In the genomic region with DNA sequence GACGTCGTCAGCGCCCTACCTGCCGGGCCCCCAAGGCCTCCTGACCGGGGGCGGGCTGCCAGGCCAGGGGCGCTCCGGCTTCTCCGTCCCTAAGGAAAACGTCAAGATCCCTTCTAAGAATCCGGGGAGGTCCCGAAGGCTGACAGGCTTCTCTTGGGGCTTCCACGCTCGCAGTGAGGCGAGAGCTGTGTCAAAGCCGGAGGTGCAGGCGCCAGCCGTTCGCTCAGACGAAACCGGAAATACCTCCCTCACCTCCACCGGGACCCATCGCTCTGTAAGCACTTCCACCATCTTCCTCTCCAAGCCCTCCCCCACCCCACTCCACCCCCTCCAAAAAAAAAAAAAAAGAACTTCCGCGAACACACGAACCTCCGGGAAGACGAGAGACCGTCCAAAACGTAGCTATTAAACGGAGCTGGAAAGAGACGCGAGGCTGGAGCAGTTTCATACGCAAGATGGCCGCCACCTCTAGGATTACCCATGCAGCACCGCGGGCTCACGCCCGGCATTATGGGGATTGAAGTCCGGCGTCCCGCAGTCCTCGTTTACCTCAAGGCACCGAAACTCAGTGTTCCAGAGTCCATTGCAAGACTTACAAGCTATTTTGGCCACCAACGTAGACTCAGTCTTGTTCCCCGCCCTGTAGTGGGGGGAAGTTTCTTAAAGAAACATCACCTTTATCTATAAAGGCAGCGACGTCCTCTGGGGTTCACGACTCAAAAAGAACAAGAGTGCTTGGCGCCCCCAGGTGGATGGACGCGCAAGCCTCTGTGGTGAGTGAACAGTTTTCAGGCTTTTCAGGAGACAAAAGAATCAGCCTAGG, we compare ENCODE assay signal across 8 mouse cellular contexts. TPM values are rescaled to one million over a fixed set of nuclear protein-coding genes. Genes with fewer than 3 reads are reported as not detected.
DNase-seq lines count a peak whose midpoint lies in the region; ATAC-seq lines count a peak whose summit lies in the region.

No protein-coding gene starts in this region.

- DNase-seq in R1 (ENCODE audit: low read depth, low spot score), result peak; percentile 100
- peak; percentile 95 for DNase-seq in cerebellum, postnatal 25 days
- peak; percentile 93 to 96 for DNase-seq in frontal cortex, postnatal 25 days (ENCODE audit: low spot score in 2 of 2)
- peak; percentile 96 for DNase-seq in hindbrain, embryonic 14.5 days (ENCODE audit: low spot score)
- DNase-seq in layer of hippocampus, postnatal 36 days, result peak; percentile 94 to 95
- peak; percentile 99 for DNase-seq in lung, postnatal 36 days
- DNase-seq in retina, postnatal 1 day, result peak; percentile 99
- peak; percentile 80 to 92 for DNase-seq in urinary bladder, adult 18-20 months (ENCODE audit: low spot score in 2 of 2)

- ATAC-seq in hindbrain, embryonic 14.5 days (ENCODE audit: low FRiP score), result peak; percentile 98

- no peaks in the 10 kb centered on the region for H3K9me3 ChIP-seq in hindbrain, embryonic 14.5 days (ENCODE audit: control insufficient read depth, low read length)

- H3K4me2 ChIP-seq in hindbrain, embryonic 14.5 days (replicated peaks), result peak overlapping the region; percentile 90

- no peaks in the 10 kb centered on the region for H3K27me3 ChIP-seq in hindbrain, embryonic 14.5 days (ENCODE audit: control insufficient read depth, insufficient read depth, low read length)

- WGBS in hindbrain, embryonic 14.5 days, result under 1% methylated on average over 52 of the region's 52 CpGs

- H3K27ac ChIP-seq in hindbrain, embryonic 14.5 days, result peak overlapping the region; percentile 94

- peaks cover 22% of the 10 kb centered on the region for H3K36me3 ChIP-seq in hindbrain, embryonic 14.5 days (replicated peaks; ENCODE audit: control insufficient read depth, insufficient read depth)

- H3K9ac ChIP-seq in hindbrain, embryonic 14.5 days, result peak overlapping the region; percentile 92

- peaks cover 16% of the 10 kb centered on the region for H3K4me1 ChIP-seq in hindbrain, embryonic 14.5 days (replicated peaks; ENCODE audit: control insufficient read depth, insufficient read depth, low read length)

- H3K4me3 ChIP-seq in hindbrain, embryonic 14.5 days (replicated peaks; ENCODE audit: low read length), result peak overlapping the region; percentile 86

RNA-seq across cellular contexts. Expression of a gene that starts 0.6 kb away (rescaled TPM):
- polyA plus RNA-seq in hindbrain, embryonic 14.5 days (2014; fragmentation: Nextera tagmentation; extraction: Ambion mirVana), result 29.8 and 32.3 TPM in 2 replicates
- 10 to 100 TPM; 84.8 to 97.6 TPM for total RNA-seq in layer of hippocampus, postnatal 36 days (2021)

RNA-seq across cellular contexts. Expression of a gene that starts 8.2 kb away (rescaled TPM):
- polyA plus RNA-seq in hindbrain, embryonic 14.5 days (2014; fragmentation: Nextera tagmentation; extraction: Ambion mirVana), result 45.8 and 49.4 TPM in 2 replicates
- 10 to 100 TPM; 81.7 to 83.7 TPM for total RNA-seq in layer of hippocampus, postnatal 36 days (2021)

Comparison
In these comparisons a context has a peak if more than half of its experiments do, and no peak if none do; other contexts are left out.
1. Peak in every context shown above with its lines: DNase-seq, ATAC-seq, H3K4me3 ChIP-seq and H3K27ac ChIP-seq.